Mouse (Mus musculus): ENCODE measurements around the gene Tsc22d1. TPM values are rescaled to one million over a fixed set of nuclear protein-coding genes. Genes with fewer than 3 reads are reported as not detected.

Tsc22d1 gene
- polyA plus RNA-seq, 1 experiment from 2014 or later, result 116 TPM

GRCm38 (mm10) chr14:76487609-76488008, 72.8 kb downstream of the Tsc22d1 start:
- no peak overlapping the region for H3K27ac ChIP-seq
- no peaks in the 10 kb centered on the region for H3K9me3 ChIP-seq (replicated peaks)
- no peak for DNase-seq
- no peak overlapping the region for H3K4me2 ChIP-seq
- H3K4me3 ChIP-seq (replicated peaks), result no peak overlapping the region
- H3K27me3 ChIP-seq, result no peaks in the 10 kb centered on the region
- WGBS (ENCODE audit: insufficient replicate concordance), result 73% methylated on average over 16 of the region's 16 CpGs
- ATAC-seq (ENCODE audit: low read depth), result no peak
- H3K9ac ChIP-seq, result no peak overlapping the region
- 0 out of 2 replicates have a peak, but pooled peaks cover 6% of the 10 kb centered on the region for H3K4me1 ChIP-seq (replicated peaks)
- H3K36me3 ChIP-seq, result no peaks in the 10 kb centered on the region

- WGBS (ENCODE audit: insufficient replicate concordance), result 69% methylated on average over 18 of the region's 18 CpGs
- no peak for DNase-seq
- no peaks in the 10 kb centered on the region for H3K9me3 ChIP-seq (replicated peaks)
- no peaks in the 10 kb centered on the region for H3K27me3 ChIP-seq
- ATAC-seq (ENCODE audit: low read depth), result no peak
- no peak overlapping the region for H3K9ac ChIP-seq
- no peak overlapping the region for H3K4me2 ChIP-seq
- H3K36me3 ChIP-seq, result no peaks in the 10 kb centered on the region
- no peak overlapping the region for H3K27ac ChIP-seq
- no peak overlapping the region for H3K4me3 ChIP-seq (replicated peaks)
- 0 out of 2 replicates have a peak, but pooled peaks cover 6% of the 10 kb centered on the region for H3K4me1 ChIP-seq (replicated peaks)
Measured at GRCm38 (mm10) chr14:76488101-76489044, 73.6 kb downstream of the Tsc22d1 start.

- ATAC-seq (ENCODE audit: low read depth) (no peak), DNase-seq (no peak)
- Histone ChIP-seq H3K9me3 (replicated peaks) (no peaks in the 10 kb centered on the region), H3K27me3 (no peaks in the 10 kb centered on the region), H3K4me3 (replicated peaks) (no peak overlapping the region), H3K4me2 (no peak overlapping the region), H3K9ac (no peak overlapping the region), H3K4me1 (replicated peaks) (0 out of 2 replicates have a peak, but pooled peaks cover 6% of the 10 kb centered on the region), H3K27ac (no peak overlapping the region), H3K36me3 (no peaks in the 10 kb centered on the region)
- 82% methylated on average over 2 of the region's 2 CpGs for WGBS (ENCODE audit: insufficient replicate concordance)
Measured at GRCm38 (mm10) chr14:76489128-76489527, 74.4 kb downstream of the Tsc22d1 start.

GRCm38 (mm10) chr14:76495022-76495421, 80.3 kb downstream of the Tsc22d1 start:
- Histone ChIP-seq H3K9ac (no peak overlapping the region), H3K27me3 (no peaks in the 10 kb centered on the region), H3K4me1 (replicated peaks) (no peaks in the 10 kb centered on the region), H3K27ac (no peak overlapping the region), H3K36me3 (no peaks in the 10 kb centered on the region), H3K9me3 (replicated peaks) (no peaks in the 10 kb centered on the region), H3K4me2 (no peak overlapping the region), H3K4me3 (replicated peaks) (no peak overlapping the region)
- no peak for DNase-seq
- 30% methylated on average over 5 of the region's 5 CpGs for WGBS (ENCODE audit: insufficient replicate concordance)
- no peak for ATAC-seq (ENCODE audit: low read depth)

- no peaks in the 10 kb centered on the region for H3K27me3 ChIP-seq
- H3K27ac ChIP-seq, result no peak overlapping the region
- no peak overlapping the region for H3K9ac ChIP-seq
- no peaks in the 10 kb centered on the region for H3K36me3 ChIP-seq
- 0 out of 2 replicates have a peak, but pooled peaks cover 3% of the 10 kb centered on the region for H3K4me1 ChIP-seq (replicated peaks)
- 73% methylated on average over 9 of the region's 9 CpGs for WGBS (ENCODE audit: insufficient replicate concordance)
- no peak for DNase-seq
- no peak for ATAC-seq (ENCODE audit: low read depth)
- H3K9me3 ChIP-seq (replicated peaks), result no peaks in the 10 kb centered on the region
- H3K4me2 ChIP-seq, result no peak overlapping the region
- H3K4me3 ChIP-seq (replicated peaks), result no peak overlapping the region
Measured at GRCm38 (mm10) chr14:76497187-76497586, 82.4 kb downstream of the Tsc22d1 start.

GRCm38 (mm10) chr14:76498210-76498609, 83.4 kb downstream of the Tsc22d1 start:
- H3K4me3 ChIP-seq (replicated peaks), result no peak overlapping the region
- DNase-seq (no peak), ATAC-seq (ENCODE audit: low read depth) (no peak)
- peaks cover 3% of the 10 kb centered on the region; the same call in 1 of the 2 replicates for H3K4me1 ChIP-seq (replicated peaks)
- no peaks in the 10 kb centered on the region for H3K9me3 ChIP-seq (replicated peaks)
- H3K36me3 ChIP-seq, result no peaks in the 10 kb centered on the region
- H3K27me3 ChIP-seq, result no peaks in the 10 kb centered on the region
- no peak overlapping the region for H3K27ac ChIP-seq
- no peak overlapping the region for H3K9ac ChIP-seq
- 34% methylated on average over 7 of the region's 7 CpGs for WGBS (ENCODE audit: insufficient replicate concordance)
- no peak overlapping the region for H3K4me2 ChIP-seq

- ATAC-seq (ENCODE audit: low read depth), result no peak
Measured at GRCm38 (mm10) chr14:76499492-76499891, 84.7 kb downstream of the Tsc22d1 start.

GRCm38 (mm10) chr14:76500036-76500435, 85.3 kb downstream of the Tsc22d1 start:
- Histone ChIP-seq H3K36me3 (no peaks in the 10 kb centered on the region), H3K27me3 (no peaks in the 10 kb centered on the region), H3K4me1 (replicated peaks) (peaks cover 11% of the 10 kb centered on the region), H3K4me2 (no peak overlapping the region), H3K4me3 (replicated peaks) (no peak overlapping the region), H3K27ac (0 out of 2 replicates have a peak overlapping the region, but pooled peaks have one; percentile 47), H3K9me3 (replicated peaks) (no peaks in the 10 kb centered on the region), H3K9ac (no peak overlapping the region)
- ATAC-seq (ENCODE audit: low read depth) (no peak), DNase-seq (no peak)
- WGBS (ENCODE audit: insufficient replicate concordance), result 63% methylated on average over 5 of the region's 5 CpGs

More at GRCm38 (mm10) chr14:76499492-76499891, 84.7 kb downstream of the Tsc22d1 start:
- no peaks in the 10 kb centered on the region for H3K36me3 ChIP-seq
- no peak overlapping the region for H3K4me3 ChIP-seq (replicated peaks)
- H3K27me3 ChIP-seq, result no peaks in the 10 kb centered on the region
- H3K4me1 ChIP-seq (replicated peaks), result peaks cover 11% of the 10 kb centered on the region
- WGBS (ENCODE audit: insufficient replicate concordance), result 84% methylated on average over 6 of the region's 6 CpGs
- no peak overlapping the region for H3K9ac ChIP-seq
- no peak overlapping the region for H3K4me2 ChIP-seq
- H3K27ac ChIP-seq, result no peak overlapping the region
- no peaks in the 10 kb centered on the region for H3K9me3 ChIP-seq (replicated peaks)
- DNase-seq, result no peak

- ATAC-seq (ENCODE audit: low read depth) (no peak), DNase-seq (no peak)
- Histone ChIP-seq H3K4me2 (peak overlapping the region; percentile 75), H3K4me3 (replicated peaks) (peak overlapping the region; percentile 77), H3K9me3 (replicated peaks) (no peaks in the 10 kb centered on the region), H3K36me3 (peaks cover 24% of the 10 kb centered on the region), H3K9ac (peak overlapping the region; percentile 92), H3K27ac (peak overlapping the region; percentile 93), H3K27me3 (no peaks in the 10 kb centered on the region), H3K4me1 (replicated peaks) (peaks cover 35% of the 10 kb centered on the region)
- 10% methylated on average over 13 of the region's 13 CpGs for WGBS (ENCODE audit: insufficient replicate concordance)
Measured at GRCm38 (mm10) chr14:76503231-76503851, 88.6 kb downstream of the Tsc22d1 start.

- Histone ChIP-seq H3K9me3 (replicated peaks) (no peaks in the 10 kb centered on the region), H3K4me2 (peak overlapping the region; percentile 75), H3K27me3 (no peaks in the 10 kb centered on the region), H3K4me3 (replicated peaks) (peak overlapping the region; percentile 77), H3K27ac (peak overlapping the region; percentile 93), H3K9ac (peak overlapping the region; percentile 92), H3K4me1 (replicated peaks) (peaks cover 39% of the 10 kb centered on the region), H3K36me3 (peaks cover 24% of the 10 kb centered on the region)
- under 1% methylated on average over 51 of the region's 52 CpGs for WGBS (ENCODE audit: insufficient replicate concordance)
- ATAC-seq (ENCODE audit: low read depth) (peak; percentile 97), DNase-seq (peak; percentile 93)
Measured at GRCm38 (mm10) chr14:76504121-76504737, 89.5 kb downstream of the Tsc22d1 start.

- DNase-seq (no peak), ATAC-seq (ENCODE audit: low read depth) (no peak)
- H3K36me3 ChIP-seq, result peaks cover 24% of the 10 kb centered on the region
- H3K9ac ChIP-seq, result peak overlapping the region; percentile 92
- H3K27ac ChIP-seq, result peak overlapping the region; percentile 93
- peaks cover 40% of the 10 kb centered on the region for H3K4me1 ChIP-seq (replicated peaks)
- peak overlapping the region; percentile 77 for H3K4me3 ChIP-seq (replicated peaks)
- peak overlapping the region; percentile 75 for H3K4me2 ChIP-seq
- WGBS (ENCODE audit: insufficient replicate concordance), result 2% methylated on average over 10 of the region's 10 CpGs
- no peaks in the 10 kb centered on the region for H3K27me3 ChIP-seq
- no peaks in the 10 kb centered on the region for H3K9me3 ChIP-seq (replicated peaks)
Measured at GRCm38 (mm10) chr14:76505101-76505438, 90.3 kb downstream of the Tsc22d1 start.
